Mouse (Mus musculus) limb, embryonic 14.5 days (tissue): ENCODE data around the gene Cby1. TPM values are rescaled to one million over a fixed set of nuclear protein-coding genes. Genes with fewer than 3 reads are reported as not detected.

Source experiments
- ATAC-seq: fragments of 200-750 bp; cut with Nextera tagmentation; 2 replicates; pipeline ENCODE4 v1.8.0; 2017; ENCODE audit warnings: low read depth, moderate number of reproducible peaks, moderate TSS enrichment; ENCODE audit not compliant: low FRiP score
- DNase-seq: peaks from one replicate; pipeline ENCODE4 v3.0.0-alpha.2; 2015; ENCODE audit warnings: low spot score
- H3K27ac ChIP-seq: fragments of 300-500 bp; sonication (generic); replicated peaks from 2 replicates; pipeline ENCODE4 v1.5.1; 2014; ENCODE audit warnings: low read depth, mild to moderate bottlenecking, low read length, moderate library complexity, mixed read lengths
- H3K27me3 ChIP-seq: fragments of 300-500 bp; sonication (generic); 2 replicates; pipeline ENCODE4 v1.6.1; 2014; ENCODE audit warnings: low read length, mixed read lengths; ENCODE audit not compliant: control insufficient read depth, insufficient read depth
- H3K36me3 ChIP-seq: fragments of 300-500 bp; sonication (generic); 2 replicates; pipeline ENCODE4 v1.6.1; 2014; ENCODE audit warnings: mild to moderate bottlenecking, low read length, moderate library complexity, mixed read lengths; ENCODE audit not compliant: control insufficient read depth, insufficient read depth
- H3K4me1 ChIP-seq: fragments of 300-500 bp; sonication (generic); 2 replicates; pipeline ENCODE4 v1.6.1; 2014; ENCODE audit warnings: antibody characterized with exemption, low read length, mixed read lengths; ENCODE audit not compliant: control insufficient read depth, insufficient read depth
- H3K4me2 ChIP-seq: fragments of 300-500 bp; sonication (generic); replicated peaks from 2 replicates; pipeline ENCODE4 v1.6.1; 2014; ENCODE audit warnings: low read depth, mild to moderate bottlenecking, low read length, moderate library complexity; ENCODE audit not compliant: severe bottlenecking
- H3K4me3 ChIP-seq: fragments of 300-500 bp; sonication (generic); replicated peaks from 2 replicates; pipeline ENCODE4 v1.5.1; 2014; ENCODE audit warnings: low read length
- H3K9ac ChIP-seq: fragments of 300-500 bp; sonication (generic); 2 replicates; pipeline ENCODE4 v1.6.1; 2014; ENCODE audit warnings: mild to moderate bottlenecking, low read depth, low read length, moderate library complexity; ENCODE audit not compliant: severe bottlenecking
- H3K9me3 ChIP-seq: fragments of 300-500 bp; sonication (generic); 2 replicates; pipeline ENCODE4 v1.6.1; 2016; ENCODE audit warnings: low read length; ENCODE audit not compliant: control insufficient read depth
- POLR2A ChIP-seq: fragments of 200-500 bp; IDR thresholded peaks from 2 replicates; pipeline ENCODE4 v1.8.0; 2012; ENCODE audit warnings: inconsistent platforms, mild to moderate bottlenecking, moderate library complexity, borderline replicate concordance; ENCODE audit not compliant: insufficient read depth, insufficient read length; ENCODE audit errors: extremely low read depth
- WGBS: fragments of 180-500 bp; shearing (Covaris S2); extraction: QIAGEN DNeasy Blood & Tissue Kit; methylation state at CpG from one replicate; pipeline ENCODE4 v1.1.7; 2014; 5-methylcytosine and 5-hydroxymethylcytosine counted together
- polyA plus RNA-seq, 2 experiments: library from polyadenylated mRNA; depleted of rRNA in 1 of 2; stranded (reverse) in 1 of 2; unstranded in 1 of 2; fragments of >200 nt; fragmentation: Nextera tagmentation in 1 of 2; extraction: Ambion mirVana in 1 of 2; gene quantifications; 2 replicates each; pipeline versions ENCODE4 v1.2.1 to v1.2.3; 2012 to 2014

Gene Cby1
- polyA plus RNA-seq, 2 experiments: 21.6 to 44.9 TPM

DNA sequence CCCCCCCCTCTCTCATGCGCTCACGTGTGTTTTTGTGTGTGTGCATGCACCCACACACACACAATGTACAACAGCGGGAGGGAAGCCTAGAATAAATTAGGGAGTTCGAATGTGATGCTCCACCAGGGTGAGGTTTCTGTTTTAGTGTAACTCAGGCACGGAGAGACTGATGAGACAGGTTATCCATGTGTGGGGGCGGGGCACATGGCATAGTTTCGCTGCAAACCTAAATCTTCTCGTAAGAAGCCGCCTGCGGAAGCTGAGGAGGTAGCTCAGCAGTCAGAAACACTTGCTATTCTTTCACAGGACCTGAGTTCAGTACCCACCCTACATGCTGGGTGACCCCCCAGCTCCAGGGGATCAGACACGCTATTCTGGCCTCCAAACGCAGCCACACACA, 10.9 kb upstream of the Cby1 start:
- H3K36me3 ChIP-seq: peaks cover 6% of the 10 kb centered on the region; the same call in 1 of the 2 replicates
- H3K4me1 ChIP-seq: no peaks in the 10 kb centered on the region
- no peak overlapping the region for H3K4me2 ChIP-seq
- no peak for DNase-seq
- WGBS: 81% methylated on average over 12 of the region's 12 CpGs
- no peaks in the 10 kb centered on the region for H3K27me3 ChIP-seq
- H3K9me3 ChIP-seq: peaks cover 5% of the 10 kb centered on the region; the same call in 1 of the 2 replicates
- H3K27ac ChIP-seq: no peak overlapping the region
- no peak for ATAC-seq
- no peak for TF ChIP-seq POLR2A
- no peak overlapping the region for H3K9ac ChIP-seq
- H3K4me3 ChIP-seq: no peak overlapping the region

DNA sequence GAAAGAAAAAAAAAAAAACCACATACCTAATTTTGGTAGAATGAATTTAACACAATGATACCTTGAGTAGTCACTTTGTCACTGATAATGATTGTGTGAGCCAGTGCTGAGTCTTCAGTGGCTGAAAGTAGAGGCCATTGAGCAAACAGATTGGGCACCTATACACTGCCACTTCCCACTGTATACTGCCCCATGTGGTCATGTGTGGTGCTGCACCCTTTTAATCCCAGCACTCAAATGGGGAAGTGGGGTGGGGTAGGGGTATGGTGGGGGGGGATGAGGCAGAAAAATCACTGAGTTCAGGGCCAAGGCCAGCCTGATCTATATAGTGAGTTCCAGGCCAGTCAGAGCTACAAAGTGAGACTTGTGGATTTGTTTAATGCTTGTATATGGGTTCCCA, 8.4 kb upstream of the Cby1 start:
- DNase-seq (no peak), ATAC-seq (no peak)
- Histone ChIP-seq H3K4me2 (no peak overlapping the region), H3K9me3 (peaks cover 5% of the 10 kb centered on the region; the same call in 1 of the 2 replicates), H3K9ac (no peak overlapping the region), H3K27ac (no peak overlapping the region), H3K4me1 (no peaks in the 10 kb centered on the region), H3K36me3 (peaks cover 6% of the 10 kb centered on the region; the same call in 1 of the 2 replicates), H3K27me3 (no peaks in the 10 kb centered on the region), H3K4me3 (no peak overlapping the region)
- no peak for TF ChIP-seq POLR2A

DNA sequence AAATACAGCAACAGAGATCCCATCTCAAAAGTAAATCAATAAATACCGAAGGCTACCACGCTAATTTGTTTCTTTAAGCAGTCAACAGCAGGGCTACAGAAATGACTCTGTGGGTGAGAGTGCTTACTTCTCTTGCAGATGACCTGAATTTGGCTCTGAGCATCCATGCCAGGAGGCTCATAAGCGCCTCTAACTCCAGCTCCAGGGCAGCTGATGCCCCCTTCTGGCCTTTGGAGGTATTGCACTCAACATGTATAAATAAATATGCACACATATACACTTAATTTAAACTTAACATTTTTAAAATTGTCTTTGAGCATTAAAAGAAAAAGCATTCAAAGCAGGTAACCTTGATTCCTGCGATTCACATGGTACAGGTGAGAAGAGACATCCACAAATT, 7.5 kb upstream of the Cby1 start:
- no peak for DNase-seq
- Histone ChIP-seq H3K9me3 (peaks cover 5% of the 10 kb centered on the region; the same call in 1 of the 2 replicates), H3K4me3 (no peak overlapping the region), H3K27me3 (no peaks in the 10 kb centered on the region), H3K36me3 (peaks cover 6% of the 10 kb centered on the region; the same call in 1 of the 2 replicates), H3K4me2 (no peak overlapping the region), H3K9ac (no peak overlapping the region), H3K27ac (no peak overlapping the region), H3K4me1 (no peaks in the 10 kb centered on the region)
- no peak for ATAC-seq
- TF ChIP-seq POLR2A: no peak
- WGBS: 76% methylated on average over 4 of the region's 4 CpGs

DNA sequence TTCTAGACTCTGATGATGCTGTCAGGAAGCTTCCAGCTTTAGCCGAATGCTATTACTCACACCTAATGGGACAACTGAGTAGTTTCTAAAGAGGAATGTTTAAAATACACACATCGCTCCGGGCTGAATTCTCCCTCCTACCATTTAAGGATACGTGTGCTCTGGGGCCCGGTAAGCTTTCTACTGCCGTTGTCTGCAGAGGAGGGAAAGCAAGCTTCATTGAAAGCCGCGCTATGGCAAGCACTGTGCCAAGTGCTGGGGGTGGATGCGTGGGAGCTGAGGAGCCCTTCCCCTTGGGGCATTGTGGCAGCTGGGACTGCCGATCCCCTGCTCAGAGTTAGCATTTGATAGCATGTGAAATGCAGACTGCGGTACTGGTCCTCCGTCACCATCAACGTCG, 2.5 kb upstream of the Cby1 start:
- Histone ChIP-seq H3K27me3 (no peaks in the 10 kb centered on the region), H3K27ac (no peak overlapping the region), H3K4me2 (no peak overlapping the region), H3K9me3 (peaks cover 4% of the 10 kb centered on the region; the same call in 1 of the 2 replicates), H3K4me1 (peaks cover 6% of the 10 kb centered on the region; the same call in 1 of the 2 replicates), H3K4me3 (no peak overlapping the region), H3K9ac (no peak overlapping the region), H3K36me3 (0 out of 2 replicates have a peak, but pooled peaks cover 3% of the 10 kb centered on the region)
- no peak for DNase-seq
- ATAC-seq: no peak
- TF ChIP-seq POLR2A: no peak
- WGBS: 92% methylated on average over 14 of the region's 14 CpGs

DNA sequence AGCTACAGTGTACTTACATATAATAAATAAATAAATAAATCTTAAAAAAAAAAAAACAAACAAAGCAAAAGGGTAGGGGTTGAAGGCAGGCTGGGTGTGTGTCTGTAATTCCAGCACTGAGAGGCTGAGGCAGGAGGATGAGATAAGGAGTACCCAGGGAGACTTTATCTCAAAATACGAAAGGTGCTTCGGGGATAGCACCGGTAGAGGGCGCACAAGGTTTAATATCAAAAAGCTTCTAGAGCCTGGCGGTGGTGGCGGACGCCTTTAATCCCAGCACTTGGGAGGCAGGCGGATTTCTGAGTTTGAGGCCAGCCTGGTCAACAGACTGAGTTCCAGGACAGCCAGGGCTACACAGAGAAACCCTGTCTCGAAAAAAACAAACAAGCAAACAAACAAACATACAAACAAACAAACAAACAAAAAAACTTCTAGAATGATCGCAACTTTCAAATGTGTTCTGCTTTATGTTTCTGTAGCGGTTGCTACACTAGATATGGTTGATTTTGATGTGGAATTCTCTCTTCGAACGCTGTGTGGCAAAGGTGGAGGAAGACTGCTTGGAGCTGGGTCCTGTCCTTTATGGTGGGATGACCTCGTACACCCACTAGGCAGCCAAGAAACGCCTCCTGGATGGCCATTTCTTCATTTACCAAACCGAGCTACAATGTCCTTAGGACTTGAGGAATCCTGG, 1.0 kb upstream of the Cby1 start:
- Histone ChIP-seq H3K9ac (peak overlapping the region; percentile 74), H3K36me3 (no peaks in the 10 kb centered on the region; the same call in 1 of the 2 replicates), H3K4me1 (peaks cover 6% of the 10 kb centered on the region; the same call in 1 of the 2 replicates), H3K4me2 (peak overlapping the region; percentile 87), H3K27me3 (no peaks in the 10 kb centered on the region), H3K9me3 (no peaks in the 10 kb centered on the region), H3K27ac (peak overlapping the region; percentile 95), H3K4me3 (peak overlapping the region; percentile 83)
- TF ChIP-seq POLR2A: no peak
- peak; percentile 95 for DNase-seq
- ATAC-seq: 0 out of 2 replicates have a peak, but pooled peaks have one; percentile 13
- 4% methylated on average over 16 of the region's 16 CpGs for WGBS
